In the genomic region with DNA sequence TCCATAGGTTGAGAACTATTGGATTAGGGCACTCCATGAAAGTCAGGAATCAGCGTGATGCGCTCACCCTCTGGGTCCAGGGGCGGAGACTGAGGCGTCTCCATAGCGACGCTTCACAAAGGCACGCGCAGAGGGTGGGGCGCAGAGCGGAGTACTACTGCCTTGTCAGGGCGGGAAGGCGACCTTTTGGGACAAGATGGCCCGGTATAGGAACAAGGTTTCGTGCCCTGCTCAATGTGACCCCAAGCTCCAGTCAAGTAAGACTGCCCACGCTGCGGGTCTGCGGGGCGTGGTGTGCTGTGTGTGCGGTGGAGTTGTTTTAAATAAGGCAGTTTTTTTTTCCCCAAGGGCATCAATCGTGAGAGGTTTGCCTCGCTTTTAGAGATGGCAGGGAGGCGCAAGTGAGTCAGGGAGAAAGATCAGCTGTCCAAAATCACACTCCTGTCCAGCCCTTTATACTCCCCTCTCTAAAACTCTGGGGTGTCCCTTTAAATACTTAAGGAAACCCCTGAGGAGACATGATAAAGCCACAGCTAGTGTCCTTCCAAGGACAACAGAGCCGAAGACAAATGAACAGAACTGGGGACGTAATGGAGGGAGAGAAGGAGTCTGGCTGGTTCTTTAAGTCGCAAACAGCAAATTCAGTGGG, we compare ENCODE assay signal across 9 mouse cellular contexts. TPM values are rescaled to one million over a fixed set of nuclear protein-coding genes. Genes with fewer than 3 reads are reported as not detected.
A peak's percentile ranks its signal among the peaks of the same experiment; 100 is the strongest.
DNase-seq lines count a peak whose midpoint lies in the region; ATAC-seq and TF ChIP-seq lines count a peak whose summit lies in the region.
"Had no signal": no experiment of that assay in that cellular context is flagged by ENCODE, and none has a peak within 500 bp of the region (broad histone marks: within the 10 kb centered on the region; RNA-seq: fewer than 3 reads in every experiment).

TSS of gene Tex26 (plus strand) at position 130 of the 649 bp plus-strand sequence.

- H3K27me3 ChIP-seq in forebrain, embryonic 11.5 days (ENCODE audit: control insufficient read depth, insufficient read depth, low read length), result no peaks in the 10 kb centered on the region
- no peaks in the 10 kb centered on the region for H3K27me3 ChIP-seq in heart, embryonic 16.5 days (ENCODE audit: control insufficient read depth, insufficient read depth, low read length)
- H3K27me3 ChIP-seq in lung, embryonic 14.5 days (ENCODE audit: insufficient read depth, low read length), result no peaks in the 10 kb centered on the region

- peak; percentile 3; the same call in 1 of the 2 replicates for TF ChIP-seq CTCF in lung, embryonic 14.5 days (IDR thresholded peaks at IDR 0.05; ENCODE audit: low read depth)

- H3K36me3 ChIP-seq in forebrain, embryonic 11.5 days (ENCODE audit: control insufficient read depth, insufficient read depth, low read length), result no peaks in the 10 kb centered on the region
- no peaks in the 10 kb centered on the region for H3K36me3 ChIP-seq in heart, embryonic 16.5 days (ENCODE audit: control insufficient read depth, insufficient read depth)
- H3K36me3 ChIP-seq in lung, embryonic 14.5 days (ENCODE audit: insufficient read depth), result no peaks in the 10 kb centered on the region

- peaks cover 16% of the 10 kb centered on the region for H3K4me1 ChIP-seq in forebrain, embryonic 11.5 days (replicated peaks; ENCODE audit: control insufficient read depth, insufficient read depth, low read length)
- peaks cover 12% of the 10 kb centered on the region for H3K4me1 ChIP-seq in heart, embryonic 16.5 days (ENCODE audit: control insufficient read depth, insufficient read depth, low read length)
- H3K4me1 ChIP-seq in lung, embryonic 14.5 days (ENCODE audit: insufficient read depth), result peaks cover 10% of the 10 kb centered on the region; the same call in 1 of the 2 replicates

- peak within 1 kb of the TSS; percentile 79 for H3K4me2 ChIP-seq in forebrain, embryonic 11.5 days (ENCODE audit: low read depth, low read length, severe bottlenecking)
- H3K4me2 ChIP-seq in heart, embryonic 16.5 days (ENCODE audit: low read depth, low read length), result peak within 1 kb of the TSS; percentile 93
- H3K4me2 ChIP-seq in lung, embryonic 14.5 days, result peak within 1 kb of the TSS; percentile 85

- peak within 1 kb of the TSS; percentile 32 for H3K4me3 ChIP-seq in forebrain, embryonic 11.5 days (ENCODE audit: low read depth, low read length)
- H3K4me3 ChIP-seq in heart, embryonic 16.5 days (ENCODE audit: low read length), result peak within 1 kb of the TSS; percentile 57
- peak within 1 kb of the TSS; percentile 41 for H3K4me3 ChIP-seq in lung, embryonic 14.5 days (ENCODE audit: low read depth, low read length)

- under 1% methylated on average over 25 of the region's 25 CpGs for WGBS in forebrain, embryonic 11.5 days
- WGBS in heart, embryonic 16.5 days, result under 1% methylated on average over 25 of the region's 25 CpGs
- WGBS in lung, embryonic 14.5 days, result under 1% methylated on average over 25 of the region's 25 CpGs

- peak within 1 kb of the TSS; percentile 96 for H3K27ac ChIP-seq in forebrain, embryonic 11.5 days (ENCODE audit: low read depth, low read length)
- H3K27ac ChIP-seq in heart, embryonic 16.5 days (ENCODE audit: low read length), result peak within 1 kb of the TSS; percentile 65
- peak within 1 kb of the TSS; percentile 86 for H3K27ac ChIP-seq in lung, embryonic 14.5 days (ENCODE audit: low read depth)

- peak; percentile 81 for DNase-seq in Muller cell, postnatal 12 days (ENCODE audit: inconsistent ontology term)
- peak; percentile 26 for DNase-seq in c-Kit-negative CD71-positive TER-119-positive erythroid progenitor cells, embryonic 14.5 days (ENCODE audit: low read depth, low spot score)
- DNase-seq in forebrain, embryonic 11.5 days (ENCODE audit: low spot score), result peak; percentile 94
- peak; percentile 9 to 45 for DNase-seq in layer of hippocampus, adult 18-20 months (ENCODE audit: low spot score in 2 of 2)
- DNase-seq in lung, embryonic 14.5 days, result peak; percentile 94
- DNase-seq in ovary, adult 18-20 months (ENCODE audit: low spot score), result peak; percentile 13
- DNase-seq in thymus, postnatal 4 days, result peak; percentile 80

- H3K9ac ChIP-seq in forebrain, embryonic 11.5 days (ENCODE audit: low read length), result peak within 1 kb of the TSS; percentile 67
- H3K9ac ChIP-seq in heart, embryonic 16.5 days (ENCODE audit: low read length), result peak within 1 kb of the TSS; percentile 65
- H3K9ac ChIP-seq in lung, embryonic 14.5 days, result peak within 1 kb of the TSS; percentile 42

- no peaks in the 10 kb centered on the region for H3K9me3 ChIP-seq in forebrain, embryonic 11.5 days (ENCODE audit: control insufficient read depth, low read length)
- no peaks in the 10 kb centered on the region for H3K9me3 ChIP-seq in heart, embryonic 16.5 days (replicated peaks; ENCODE audit: control insufficient read depth, low read length)
- H3K9me3 ChIP-seq in lung, embryonic 14.5 days (ENCODE audit: low read depth, low read length), result no peaks in the 10 kb centered on the region

- ATAC-seq in forebrain, embryonic 11.5 days (replicated peaks; ENCODE audit: low FRiP score), result peak; percentile 91
- ATAC-seq in heart, embryonic 16.5 days (replicated peaks; ENCODE audit: extremely low read depth, insufficient read depth, low FRiP score), result peak; percentile 89
- ATAC-seq in lung, embryonic 14.5 days (ENCODE audit: insufficient read depth), result peak; percentile 90

RNA-seq across cellular contexts. Expression of gene Tex26, which starts in this region (rescaled TPM):
- 1.6 and 1.7 TPM in 2 replicates for polyA plus RNA-seq in forebrain, embryonic 11.5 days (2014; fragmentation: Nextera tagmentation; extraction: Ambion mirVana)
- polyA plus RNA-seq in heart, embryonic 16.5 days (2015; fragmentation: Nextera tagmentation; extraction: Ambion mirVana), result 0.28 and 0.69 TPM in 2 replicates
- not detected for total RNA-seq in layer of hippocampus, adult 18-20 months (2021)
- polyA plus RNA-seq in lung, embryonic 14.5 days (2014; fragmentation: Nextera tagmentation; extraction: Ambion mirVana), result 0.64 and 1.0 TPM in 2 replicates
- polyA plus RNA-seq: gonadal fat pad, adult 2 months had no signal

Comparison
In these comparisons a context has a peak if more than half of its experiments do, and no peak if none do; other contexts are left out.
1. Peak in every context shown above with its lines: DNase-seq, ATAC-seq, H3K4me3 ChIP-seq and H3K27ac ChIP-seq.
2. Peak in ATAC-seq, H3K4me3 ChIP-seq, H3K27ac ChIP-seq, H3K9ac ChIP-seq and H3K4me2 ChIP-seq in heart, embryonic 16.5 days; RNA of the gene not detected or under 1 TPM.
3. Peak in DNase-seq in layer of hippocampus, adult 18-20 months; RNA of the gene not detected or under 1 TPM.
4. DNase-seq: peak in every context shown above with its lines; median percentile 94 in forebrain, embryonic 11.5 days; 94 in lung, embryonic 14.5 days; 81 in Muller cell, postnatal 12 days; 80 in thymus, postnatal 4 days; 27 in layer of hippocampus, adult 18-20 months; 26 in c-Kit-negative CD71-positive TER-119-positive erythroid progenitor cells, embryonic 14.5 days; 13 in ovary, adult 18-20 months.